Mouse (Mus musculus) embryonic facial prominence, embryonic 12.5 days (tissue): ENCODE data around the gene H2al1a. TPM values are rescaled to one million over a fixed set of nuclear protein-coding genes. Genes with fewer than 3 reads are reported as not detected.
"Not testable (repeated sequence)": the region's sequence is repeated elsewhere in the genome, so short reads cannot be mapped to it uniquely, and the experiment has no call there.

Experiments used
- ATAC-seq: fragments of 200-750 bp; cut with Nextera tagmentation; 2 replicates; pipeline ENCODE4 v1.8.0; 2017; ENCODE audit not compliant: insufficient number of reproducible peaks, insufficient read depth, low FRiP score, low TSS enrichment
- H3K27ac ChIP-seq: fragments of 300-500 bp; sonication (generic); 2 replicates; pipeline ENCODE4 v1.5.1; 2016; ENCODE audit warnings: mild to moderate bottlenecking
- H3K27me3 ChIP-seq: fragments of 300-500 bp; sonication (generic); 2 replicates; pipeline ENCODE4 v1.6.1; 2016; ENCODE audit warnings: mild to moderate bottlenecking, moderate library complexity
- H3K36me3 ChIP-seq: fragments of 300-500 bp; sonication (generic); 2 replicates; pipeline ENCODE4 v1.6.1; 2016; ENCODE audit warnings: mild to moderate bottlenecking
- H3K4me1 ChIP-seq: fragments of 300-500 bp; sonication (generic); 2 replicates; pipeline ENCODE4 v1.6.1; 2016
- H3K4me2 ChIP-seq: fragments of 300-500 bp; sonication (generic); replicated peaks from 2 replicates; pipeline ENCODE4 v1.6.1; 2016; ENCODE audit warnings: mild to moderate bottlenecking, moderate library complexity
- H3K4me3 ChIP-seq: fragments of 300-500 bp; sonication (generic); 2 replicates; pipeline ENCODE4 v1.5.1; 2016; ENCODE audit warnings: mild to moderate bottlenecking
- H3K9ac ChIP-seq: fragments of 300-500 bp; sonication (generic); 2 replicates; pipeline ENCODE4 v1.6.1; 2016; ENCODE audit warnings: mild to moderate bottlenecking, moderate library complexity
- H3K9me3 ChIP-seq: fragments of 300-500 bp; sonication (generic); 2 replicates; pipeline ENCODE4 v1.6.1; 2016; ENCODE audit warnings: mild to moderate bottlenecking, moderate library complexity
- WGBS: fragments of 180-500 bp; shearing (Covaris S2); methylation state at CpG from one replicate; pipeline ENCODE4 v1.1.7; 2016; 5-methylcytosine and 5-hydroxymethylcytosine counted together
- polyA plus RNA-seq: library from polyadenylated mRNA; unstranded; fragments of >200 nt; fragmentation: Nextera tagmentation; extraction: Ambion mirVana; gene quantifications from 2 replicates; pipeline ENCODE4 v1.2.1, GENCODE M21; 2016

H2al1a gene
- polyA plus RNA-seq = not detected in 2 replicates

- WGBS = no CpG with 5 or more reads among the region's 3 CpGs
- H3K36me3 ChIP-seq = not testable (repeated sequence)
These were observed at the start of gene H2al1a for GRCm38 (mm10) chrX:11298957-11299356. H2al1a (plus strand) TSS chrX:11299257.

GRCm38 (mm10) chrX:11250155-11250554 lies 48.9 kb upstream of the H2al1a start:
- no peak for ATAC-seq
- Histone ChIP-seq H3K27me3 (peaks cover 10% of the 10 kb centered on the region; the same call in 1 of the 2 replicates), H3K36me3 (no peaks in the 10 kb centered on the region), H3K4me2 (no peak overlapping the region), H3K9me3 (no peaks in the 10 kb centered on the region), H3K9ac (no peak overlapping the region), H3K27ac (no peak overlapping the region), H3K4me1 (peaks cover 3% of the 10 kb centered on the region; the same call in 1 of the 2 replicates), H3K4me3 (no peak overlapping the region)
- WGBS = 32% methylated on average over 12 of the region's 12 CpGs

More at GRCm38 (mm10) chrX:11298957-11299356, at the start of gene H2al1a:
- H3K9me3 ChIP-seq, H3K27me3 ChIP-seq, H3K4me2 ChIP-seq, H3K27ac ChIP-seq, H3K9ac ChIP-seq, ATAC-seq, H3K4me1 ChIP-seq, H3K4me3 ChIP-seq: not testable (repeated sequence)

GRCm38 (mm10) chrX:11254062-11254461 lies 45.0 kb upstream of the H2al1a start:
- WGBS = 56% methylated on average over 5 of the region's 5 CpGs

GRCm38 (mm10) chrX:11254521-11255207 lies 44.4 kb upstream of the H2al1a start:
- H3K4me3 ChIP-seq = no peak overlapping the region
- H3K36me3 ChIP-seq = no peaks in the 10 kb centered on the region
- H3K4me2 ChIP-seq = no peak overlapping the region
- no peak for ATAC-seq
- H3K9me3 ChIP-seq = no peaks in the 10 kb centered on the region
- WGBS = 31% methylated on average over 11 of the region's 11 CpGs
- peaks cover 9% of the 10 kb centered on the region; the same call in 1 of the 2 replicates for H3K4me1 ChIP-seq
- no peak overlapping the region for H3K9ac ChIP-seq
- H3K27me3 ChIP-seq = peaks cover 5% of the 10 kb centered on the region; the same call in 1 of the 2 replicates
- 0 out of 2 replicates have a peak overlapping the region, but pooled peaks have one; percentile 3 for H3K27ac ChIP-seq

More at GRCm38 (mm10) chrX:11254062-11254461, 45.0 kb upstream of the H2al1a start:
- H3K4me3 ChIP-seq = no peak overlapping the region
- no peak for ATAC-seq
- no peaks in the 10 kb centered on the region for H3K36me3 ChIP-seq
- H3K27me3 ChIP-seq = peaks cover 8% of the 10 kb centered on the region
- H3K4me1 ChIP-seq = peaks cover 9% of the 10 kb centered on the region; the same call in 1 of the 2 replicates
- no peak overlapping the region for H3K4me2 ChIP-seq
- H3K9me3 ChIP-seq = no peaks in the 10 kb centered on the region
- no peak overlapping the region for H3K9ac ChIP-seq
- 0 out of 2 replicates have a peak overlapping the region, but pooled peaks have one; percentile 3 for H3K27ac ChIP-seq

GRCm38 (mm10) chrX:11255564-11256360 lies 43.3 kb upstream of the H2al1a start:
- Histone ChIP-seq H3K4me1 (peaks cover 9% of the 10 kb centered on the region; the same call in 1 of the 2 replicates), H3K27me3 (peaks cover 5% of the 10 kb centered on the region; the same call in 1 of the 2 replicates), H3K9me3 (no peaks in the 10 kb centered on the region), H3K9ac (no peak overlapping the region), H3K27ac (0 out of 2 replicates have a peak overlapping the region, but pooled peaks have one; percentile 23), H3K36me3 (no peaks in the 10 kb centered on the region), H3K4me3 (no peak overlapping the region), H3K4me2 (no peak overlapping the region)
- ATAC-seq = no peak
- 38% methylated on average over 8 of the region's 8 CpGs for WGBS

- Histone ChIP-seq H3K27me3 (peaks cover 7% of the 10 kb centered on the region), H3K36me3 (no peaks in the 10 kb centered on the region), H3K4me1 (no peaks in the 10 kb centered on the region), H3K27ac (no peak overlapping the region), H3K4me3 (no peak overlapping the region), H3K9ac (no peak overlapping the region), H3K4me2 (no peak overlapping the region), H3K9me3 (no peaks in the 10 kb centered on the region)
- 53% methylated on average over 8 of the region's 8 CpGs for WGBS
- ATAC-seq = no peak
These were observed 34.1 kb upstream of the H2al1a start for GRCm38 (mm10) chrX:11264918-11265317.

- Histone ChIP-seq H3K4me2 (no peak overlapping the region), H3K27me3 (peaks cover 10% of the 10 kb centered on the region; the same call in 1 of the 2 replicates), H3K9me3 (no peaks in the 10 kb centered on the region), H3K4me3 (no peak overlapping the region), H3K9ac (no peak overlapping the region), H3K4me1 (no peaks in the 10 kb centered on the region), H3K27ac (no peak overlapping the region), H3K36me3 (no peaks in the 10 kb centered on the region)
- no peak for ATAC-seq
- WGBS = 64% methylated on average over 7 of the region's 7 CpGs
These were observed 31.3 kb upstream of the H2al1a start for GRCm38 (mm10) chrX:11267791-11268190.

GRCm38 (mm10) chrX:11269074-11269473 lies 30.0 kb upstream of the H2al1a start:
- Histone ChIP-seq H3K27me3 (peaks cover 10% of the 10 kb centered on the region; the same call in 1 of the 2 replicates), H3K27ac (no peak overlapping the region), H3K4me2 (no peak overlapping the region), H3K4me3 (no peak overlapping the region), H3K4me1 (no peaks in the 10 kb centered on the region), H3K9ac (no peak overlapping the region), H3K9me3 (no peaks in the 10 kb centered on the region), H3K36me3 (no peaks in the 10 kb centered on the region)
- ATAC-seq = no peak
- WGBS = 92% methylated on average over 3 of the region's 3 CpGs

GRCm38 (mm10) chrX:11273190-11273589 lies 25.9 kb upstream of the H2al1a start:
- Histone ChIP-seq H3K4me3 (no peak overlapping the region), H3K27me3 (0 out of 2 replicates have a peak, but pooled peaks cover 3% of the 10 kb centered on the region), H3K9ac (no peak overlapping the region), H3K4me2 (no peak overlapping the region), H3K36me3 (no peaks in the 10 kb centered on the region), H3K9me3 (no peaks in the 10 kb centered on the region), H3K27ac (no peak overlapping the region), H3K4me1 (no peaks in the 10 kb centered on the region)
- 79% methylated on average over 3 of the region's 3 CpGs for WGBS
- no peak for ATAC-seq

- H3K4me3 ChIP-seq = no peak overlapping the region
- 82% methylated on average over 6 of the region's 6 CpGs for WGBS
- H3K4me2 ChIP-seq = no peak overlapping the region
- H3K36me3 ChIP-seq = no peaks in the 10 kb centered on the region
- no peaks in the 10 kb centered on the region for H3K4me1 ChIP-seq
- no peak overlapping the region for H3K27ac ChIP-seq
- H3K27me3 ChIP-seq = 0 out of 2 replicates have a peak, but pooled peaks cover 3% of the 10 kb centered on the region
- H3K9me3 ChIP-seq = no peaks in the 10 kb centered on the region
- H3K9ac ChIP-seq = no peak overlapping the region
- ATAC-seq = no peak
These were observed 22.0 kb upstream of the H2al1a start for GRCm38 (mm10) chrX:11277083-11277482.

GRCm38 (mm10) chrX:11280741-11281140 lies 18.3 kb upstream of the H2al1a start:
- 64% methylated on average over 2 of the region's 2 CpGs for whole genome bisulfite sequencing
- Histone ChIP-seq H3K4me2 (no peak overlapping the region), H3K4me1 (no peaks in the 10 kb centered on the region), H3K36me3 (no peaks in the 10 kb centered on the region), H3K9me3 (no peaks in the 10 kb centered on the region), H3K4me3 (no peak overlapping the region), H3K27ac (no peak overlapping the region), H3K9ac (no peak overlapping the region), H3K27me3 (no peaks in the 10 kb centered on the region)
- ATAC-seq = no peak
